Mouse (Mus musculus): ENCODE measurements at regions not wholly inside any gene's neighbourhood (a gene's known extent, or its start where the extent isn't known, plus 50 kb on each side); places are given as distances from the start of the nearest gene placed in this dataset.

DNA sequence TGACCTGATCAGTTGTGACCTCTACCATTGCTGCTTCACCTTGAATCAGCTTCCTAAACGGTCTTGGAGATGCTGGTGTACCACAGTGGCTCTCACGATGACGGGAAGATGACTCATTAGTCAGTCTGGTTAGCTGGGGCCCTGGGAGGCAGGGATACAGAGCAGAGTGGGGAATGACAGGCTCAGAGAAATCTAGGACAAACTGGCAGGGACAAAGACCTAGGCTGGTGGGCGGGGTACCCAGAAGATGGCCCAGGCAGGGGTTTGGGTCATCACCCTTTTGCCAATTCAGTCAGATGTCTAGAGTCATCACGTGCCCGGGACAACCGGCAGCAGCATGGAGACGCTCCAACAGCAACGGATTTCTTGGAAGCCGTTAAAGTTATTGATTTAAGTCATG, 83.4 kb upstream of the Max start:
- TF ChIP-seq CTCF (IDR thresholded peaks at IDR 0.05; ENCODE audit: extremely low read depth, insufficient read length, insufficient replicate concordance, low read depth, low read length), result no peak
- TF ChIP-seq POLR2A (IDR thresholded peaks at IDR 0.05; ENCODE audit: low read depth, low read length), result no peak

Data from small intestine, adult 2 months (tissue).